Mouse (Mus musculus): Measurements from ENCODE around the gene Grb14. TPM values are rescaled to one million over a fixed set of nuclear protein-coding genes. Genes with fewer than 3 reads are reported as not detected.
A peak's percentile ranks its signal among the peaks of the same experiment; 100 is the strongest.

The Grb14 gene
- polyA plus RNA-seq, 1 experiment from 2014 or later: 4.1 TPM

GRCm38 (mm10) chr2:64949210-64949609 is 75.6 kb downstream of the Grb14 start:
- H3K9me3 ChIP-seq (ENCODE audit: control insufficient read depth, low read length): no peaks in the 10 kb centered on the region
- no peaks in the 10 kb centered on the region for H3K36me3 ChIP-seq (ENCODE audit: control insufficient read depth, insufficient read depth, low read length)
- no peak overlapping the region for H3K4me2 ChIP-seq (ENCODE audit: low read depth, severe bottlenecking)
- ATAC-seq (ENCODE audit: insufficient number of reproducible peaks, low FRiP score, low TSS enrichment, low read depth) (no peak), DNase-seq (ENCODE audit: low spot score) (no peak)
- WGBS: 60% methylated on average over 2 of the region's 2 CpGs
- no peaks in the 10 kb centered on the region for H3K4me1 ChIP-seq (ENCODE audit: control insufficient read depth, insufficient read depth, low read length)
- no peak overlapping the region for H3K9ac ChIP-seq (ENCODE audit: low read length)
- no peaks in the 10 kb centered on the region for H3K27me3 ChIP-seq (ENCODE audit: control insufficient read depth, insufficient read depth, low read length)
- no peak overlapping the region for H3K27ac ChIP-seq (replicated peaks; ENCODE audit: low read depth, low read length)
- no peak overlapping the region for H3K4me3 ChIP-seq (ENCODE audit: low read depth, low read length)

GRCm38 (mm10) chr2:64948418-64949169 is 76.2 kb downstream of the Grb14 start:
- 57% methylated on average over 12 of the region's 12 CpGs for WGBS
- no peak overlapping the region for H3K9ac ChIP-seq (ENCODE audit: low read length)
- H3K4me3 ChIP-seq (ENCODE audit: low read depth, low read length): no peak overlapping the region
- H3K36me3 ChIP-seq (ENCODE audit: control insufficient read depth, insufficient read depth, low read length): no peaks in the 10 kb centered on the region
- no peaks in the 10 kb centered on the region for H3K27me3 ChIP-seq (ENCODE audit: control insufficient read depth, insufficient read depth, low read length)
- DNase-seq (ENCODE audit: low spot score): peak; percentile 44
- H3K9me3 ChIP-seq (ENCODE audit: control insufficient read depth, low read length): no peaks in the 10 kb centered on the region
- H3K27ac ChIP-seq (replicated peaks; ENCODE audit: low read depth, low read length): no peak overlapping the region
- no peaks in the 10 kb centered on the region for H3K4me1 ChIP-seq (ENCODE audit: control insufficient read depth, insufficient read depth, low read length)
- no peak overlapping the region for H3K4me2 ChIP-seq (ENCODE audit: low read depth, severe bottlenecking)
- ATAC-seq (ENCODE audit: insufficient number of reproducible peaks, low FRiP score, low TSS enrichment, low read depth): peak; percentile 54

GRCm38 (mm10) chr2:64947484-64947883 is 77.3 kb downstream of the Grb14 start:
- DNase-seq (ENCODE audit: low spot score) (no peak), ATAC-seq (ENCODE audit: insufficient number of reproducible peaks, low FRiP score, low TSS enrichment, low read depth) (no peak)
- WGBS: 72% methylated on average over 3 of the region's 3 CpGs
- Histone ChIP-seq H3K4me2 (ENCODE audit: low read depth, severe bottlenecking) (no peak overlapping the region), H3K27me3 (ENCODE audit: control insufficient read depth, insufficient read depth, low read length) (no peaks in the 10 kb centered on the region), H3K9me3 (ENCODE audit: control insufficient read depth, low read length) (no peaks in the 10 kb centered on the region), H3K27ac (replicated peaks; ENCODE audit: low read depth, low read length) (no peak overlapping the region), H3K4me3 (ENCODE audit: low read depth, low read length) (no peak overlapping the region), H3K36me3 (ENCODE audit: control insufficient read depth, insufficient read depth, low read length) (no peaks in the 10 kb centered on the region), H3K4me1 (ENCODE audit: control insufficient read depth, insufficient read depth, low read length) (no peaks in the 10 kb centered on the region), H3K9ac (ENCODE audit: low read length) (no peak overlapping the region)

- WGBS: 49% methylated on average over 5 of the region's 5 CpGs
- H3K9me3 ChIP-seq (ENCODE audit: control insufficient read depth, low read length): no peaks in the 10 kb centered on the region
- no peaks in the 10 kb centered on the region for H3K4me1 ChIP-seq (ENCODE audit: control insufficient read depth, insufficient read depth, low read length)
- H3K4me2 ChIP-seq (ENCODE audit: low read depth, severe bottlenecking): no peak overlapping the region
- ATAC-seq (ENCODE audit: insufficient number of reproducible peaks, low FRiP score, low TSS enrichment, low read depth) (no peak), DNase-seq (ENCODE audit: low spot score) (no peak)
- no peak overlapping the region for H3K9ac ChIP-seq (ENCODE audit: low read length)
- H3K27me3 ChIP-seq (ENCODE audit: control insufficient read depth, insufficient read depth, low read length): no peaks in the 10 kb centered on the region
- no peak overlapping the region for H3K27ac ChIP-seq (replicated peaks; ENCODE audit: low read depth, low read length)
- no peaks in the 10 kb centered on the region for H3K36me3 ChIP-seq (ENCODE audit: control insufficient read depth, insufficient read depth, low read length)
- H3K4me3 ChIP-seq (ENCODE audit: low read depth, low read length): no peak overlapping the region
These were observed 103.9 kb downstream of the Grb14 start for GRCm38 (mm10) chr2:64920879-64921278.

GRCm38 (mm10) chr2:64915448-64915847 is 109.3 kb downstream of the Grb14 start:
- no peaks in the 10 kb centered on the region for H3K4me1 ChIP-seq (ENCODE audit: control insufficient read depth, insufficient read depth, low read length)
- ATAC-seq (ENCODE audit: insufficient number of reproducible peaks, low FRiP score, low TSS enrichment, low read depth) (no peak), DNase-seq (ENCODE audit: low spot score) (no peak)
- H3K27me3 ChIP-seq (ENCODE audit: control insufficient read depth, insufficient read depth, low read length): no peaks in the 10 kb centered on the region
- no peak overlapping the region for H3K9ac ChIP-seq (ENCODE audit: low read length)
- no peak overlapping the region for H3K4me2 ChIP-seq (ENCODE audit: low read depth, severe bottlenecking)
- no peaks in the 10 kb centered on the region for H3K36me3 ChIP-seq (ENCODE audit: control insufficient read depth, insufficient read depth, low read length)
- WGBS: 63% methylated on average over 6 of the region's 6 CpGs
- H3K9me3 ChIP-seq (ENCODE audit: control insufficient read depth, low read length): no peaks in the 10 kb centered on the region
- no peak overlapping the region for H3K27ac ChIP-seq (replicated peaks; ENCODE audit: low read depth, low read length)
- H3K4me3 ChIP-seq (ENCODE audit: low read depth, low read length): no peak overlapping the region

GRCm38 (mm10) chr2:64904877-64905276 is 119.9 kb downstream of the Grb14 start:
- Histone ChIP-seq H3K27me3 (ENCODE audit: control insufficient read depth, insufficient read depth, low read length) (no peaks in the 10 kb centered on the region), H3K4me1 (ENCODE audit: control insufficient read depth, insufficient read depth, low read length) (no peaks in the 10 kb centered on the region), H3K4me2 (ENCODE audit: low read depth, severe bottlenecking) (no peak overlapping the region), H3K36me3 (ENCODE audit: control insufficient read depth, insufficient read depth, low read length) (no peaks in the 10 kb centered on the region), H3K4me3 (ENCODE audit: low read depth, low read length) (no peak overlapping the region), H3K27ac (replicated peaks; ENCODE audit: low read depth, low read length) (no peak overlapping the region), H3K9me3 (ENCODE audit: control insufficient read depth, low read length) (no peaks in the 10 kb centered on the region), H3K9ac (ENCODE audit: low read length) (no peak overlapping the region)
- WGBS: 86% methylated on average over 5 of the region's 5 CpGs
- DNase-seq (ENCODE audit: low spot score) (peak; percentile 37), ATAC-seq (ENCODE audit: insufficient number of reproducible peaks, low FRiP score, low TSS enrichment, low read depth) (no peak)

- no peak for DNase-seq (ENCODE audit: low spot score)
- 83% methylated on average over 5 of the region's 5 CpGs for WGBS
- no peak overlapping the region for H3K4me2 ChIP-seq (ENCODE audit: low read depth, severe bottlenecking)
These were observed 126.9 kb downstream of the Grb14 start for GRCm38 (mm10) chr2:64897844-64898243.

GRCm38 (mm10) chr2:64893233-64893632 is 131.6 kb downstream of the Grb14 start:
- no peaks in the 10 kb centered on the region for H3K9me3 ChIP-seq (ENCODE audit: control insufficient read depth, low read length)
- no peaks in the 10 kb centered on the region for H3K4me1 ChIP-seq (ENCODE audit: control insufficient read depth, insufficient read depth, low read length)
- H3K9ac ChIP-seq (ENCODE audit: low read length): no peak overlapping the region
- ATAC-seq (ENCODE audit: insufficient number of reproducible peaks, low FRiP score, low TSS enrichment, low read depth): no peak
- DNase-seq (ENCODE audit: low spot score): no peak
- WGBS: 57% methylated on average over 7 of the region's 7 CpGs
- no peaks in the 10 kb centered on the region for H3K27me3 ChIP-seq (ENCODE audit: control insufficient read depth, insufficient read depth, low read length)
- H3K36me3 ChIP-seq (ENCODE audit: control insufficient read depth, insufficient read depth, low read length): no peaks in the 10 kb centered on the region
- H3K4me3 ChIP-seq (ENCODE audit: low read depth, low read length): no peak overlapping the region
- H3K4me2 ChIP-seq (ENCODE audit: low read depth, severe bottlenecking): no peak overlapping the region
- H3K27ac ChIP-seq (replicated peaks; ENCODE audit: low read depth, low read length): no peak overlapping the region

More at GRCm38 (mm10) chr2:64897844-64898243, 126.9 kb downstream of the Grb14 start:
- H3K9ac ChIP-seq (ENCODE audit: low read length): no peak overlapping the region
- no peaks in the 10 kb centered on the region for H3K4me1 ChIP-seq (ENCODE audit: control insufficient read depth, insufficient read depth, low read length)
- no peaks in the 10 kb centered on the region for H3K27me3 ChIP-seq (ENCODE audit: control insufficient read depth, insufficient read depth, low read length)
- no peak overlapping the region for H3K27ac ChIP-seq (replicated peaks; ENCODE audit: low read depth, low read length)
- H3K9me3 ChIP-seq (ENCODE audit: control insufficient read depth, low read length): no peaks in the 10 kb centered on the region
- no peak overlapping the region for H3K4me3 ChIP-seq (ENCODE audit: low read depth, low read length)
- no peak for ATAC-seq (ENCODE audit: insufficient number of reproducible peaks, low FRiP score, low TSS enrichment, low read depth)
- H3K36me3 ChIP-seq (ENCODE audit: control insufficient read depth, insufficient read depth, low read length): no peaks in the 10 kb centered on the region

All from limb, embryonic 11.5 days (tissue).